Mouse (Mus musculus) liver, adult 2 months (tissue): ENCODE results near the gene Tuba3b. TPM values are rescaled to one million over a fixed set of nuclear protein-coding genes. Genes with fewer than 3 reads are reported as not detected.

Experiments used
- DNase-seq: peaks from one replicate; pipeline ENCODE4 v3.0.0-alpha.2; 2011; ENCODE audit warnings: low read depth, low spot score; ENCODE audit errors: extremely low read depth
- H3K27ac ChIP-seq: fragments of 200-500 bp; replicated peaks from 2 replicates; pipeline ENCODE4 v1.5.1; 2012; ENCODE audit warnings: low read depth, mild to moderate bottlenecking, control low read depth, inconsistent platforms, low read length; ENCODE audit not compliant: insufficient read depth
- H3K27me3 ChIP-seq: fragments of 200-500 bp; 2 replicates; pipeline ENCODE4 v1.6.1; 2012; ENCODE audit warnings: mild to moderate bottlenecking, moderate library complexity, low read length, inconsistent platforms; ENCODE audit not compliant: control insufficient read depth, insufficient read depth
- H3K36me3 ChIP-seq: fragments of 200-500 bp; 2 replicates; pipeline ENCODE4 v1.6.1; 2012; ENCODE audit warnings: low read length, inconsistent platforms; ENCODE audit not compliant: control insufficient read depth, insufficient read depth
- H3K4me1 ChIP-seq: fragments of 200-500 bp; 2 replicates; pipeline ENCODE4 v1.6.1; 2011; ENCODE audit warnings: low read length; ENCODE audit not compliant: control insufficient read depth, insufficient read depth
- H3K4me3 ChIP-seq: fragments of 200-500 bp; 2 replicates; pipeline ENCODE4 v1.5.1; 2011; ENCODE audit warnings: low read depth, mild to moderate bottlenecking, control low read depth, low read length, moderate library complexity; ENCODE audit not compliant: insufficient read depth
- H3K79me2 ChIP-seq: fragments of 200-500 bp; 2 replicates; pipeline ENCODE4 v1.6.1; 2012; ENCODE audit warnings: inconsistent platforms, mild to moderate bottlenecking, low read length, moderate library complexity; ENCODE audit not compliant: control insufficient read depth, insufficient read depth
- H3K9ac ChIP-seq: fragments of 200-500 bp; 2 replicates; pipeline ENCODE4 v1.6.1; 2012; ENCODE audit warnings: low read depth, mild to moderate bottlenecking, control low read depth, inconsistent platforms, low read length
- CTCF ChIP-seq: fragments of 200-500 bp; IDR thresholded peaks from 2 replicates; pipeline ENCODE4 v1.5.1; 2011; ENCODE audit warnings: low read depth, low read length, control low read depth
- POLR2A ChIP-seq: fragments of 200-500 bp; IDR thresholded peaks from 2 replicates; pipeline ENCODE4 v1.6.1; 2011; ENCODE audit warnings: low read length, control low read depth; ENCODE audit not compliant: insufficient read depth; ENCODE audit errors: extremely low read depth
- WGBS: fragments of 180-500 bp; shearing (Covaris S2); methylation state at CpG from one replicate; pipeline ENCODE4 v1.1.7; 2018; 5-methylcytosine and 5-hydroxymethylcytosine counted together
- polyA plus RNA-seq: library from polyadenylated mRNA; depleted of rRNA; stranded (reverse); fragments of >200 nt; gene quantifications from 2 replicates; pipeline ENCODE4 v1.2.3, GENCODE M21; 2012; rRNA removed
- total RNA-seq: library from RNA; depleted of rRNA; stranded (reverse); fragments of >200 nt; gene quantifications from 2 replicates; pipeline ENCODE4 v1.2.3, GENCODE M21; 2014; rRNA removed

The Tuba3b gene
- total RNA-seq: not detected in 2 replicates
- polyA plus RNA-seq: not detected in 2 replicates

DNA sequence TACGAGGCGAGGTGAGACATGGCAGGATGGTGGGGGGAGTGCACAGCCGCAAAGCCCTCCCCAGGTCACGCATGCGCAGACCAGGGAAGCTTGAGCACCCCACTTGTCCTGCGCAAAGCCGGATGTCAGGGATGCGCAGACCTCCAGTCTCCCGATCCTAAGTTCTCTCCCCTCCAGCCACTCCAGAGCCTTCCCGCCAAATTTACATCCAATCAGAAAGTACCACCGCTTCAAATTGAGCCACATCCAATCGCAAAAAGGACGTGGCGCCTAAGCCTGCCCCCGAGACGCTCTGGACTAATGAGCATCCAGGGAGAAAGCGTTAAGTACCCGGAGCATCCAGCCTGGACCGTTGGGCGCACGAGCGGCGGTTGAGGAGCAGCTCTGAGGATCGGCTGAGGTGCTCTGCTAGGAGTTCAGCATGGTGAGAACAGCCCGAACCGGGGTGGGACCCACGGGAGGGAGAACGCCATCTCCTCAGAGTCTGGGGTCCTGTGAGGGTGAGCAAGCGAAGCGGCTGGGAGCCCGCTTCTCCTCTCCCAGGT is at the start of gene Tuba3b:
Tuba3b (plus strand) TSS at position 92 of the 545 bp plus-strand sequence.
- no peak within 1 kb of the TSS for H3K9ac ChIP-seq
- WGBS: 97% methylated on average over 31 of the region's 31 CpGs
- no peak for TF ChIP-seq CTCF
- no peak for TF ChIP-seq POLR2A
- no peak within 1 kb of the TSS for H3K27ac ChIP-seq
- no peaks in the 10 kb centered on the region for H3K36me3 ChIP-seq
- DNase-seq: no peak
- no peaks in the 10 kb centered on the region for H3K27me3 ChIP-seq
- H3K4me3 ChIP-seq: no peak within 1 kb of the TSS
- no peaks in the 10 kb centered on the region; the same call in 1 of the 2 replicates for H3K4me1 ChIP-seq
- H3K79me2 ChIP-seq: no peaks in the 10 kb centered on the region

DNA sequence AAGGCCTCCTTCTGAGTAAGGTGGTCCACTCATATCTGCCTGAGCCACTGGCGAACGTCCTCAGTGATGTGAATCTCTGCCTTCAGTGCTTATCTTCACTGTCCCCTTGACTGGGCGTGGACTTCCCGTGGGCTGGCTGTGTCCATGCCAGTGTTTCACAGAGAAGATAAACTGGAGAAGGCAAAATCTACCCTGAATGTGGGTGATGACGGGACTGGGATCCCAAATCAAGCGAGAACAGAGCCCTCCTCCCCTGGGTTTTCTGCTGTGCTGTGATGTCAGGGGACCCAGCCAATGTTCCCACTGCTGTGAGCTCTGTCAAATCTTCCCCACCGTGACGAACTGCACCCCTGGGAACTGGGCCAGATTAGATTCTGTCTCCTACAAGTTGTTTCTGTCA is 48.3 kb upstream of the Tuba3b start:
- Histone ChIP-seq H3K27me3 (no peaks in the 10 kb centered on the region), H3K27ac (no peak overlapping the region), H3K4me3 (no peak overlapping the region), H3K9ac (no peak overlapping the region), H3K79me2 (no peaks in the 10 kb centered on the region), H3K4me1 (no peaks in the 10 kb centered on the region), H3K36me3 (no peaks in the 10 kb centered on the region)
- 78% methylated on average over 8 of the region's 8 CpGs for WGBS
- TF ChIP-seq POLR2A (no peak), CTCF (no peak)
- DNase-seq: no peak

DNA sequence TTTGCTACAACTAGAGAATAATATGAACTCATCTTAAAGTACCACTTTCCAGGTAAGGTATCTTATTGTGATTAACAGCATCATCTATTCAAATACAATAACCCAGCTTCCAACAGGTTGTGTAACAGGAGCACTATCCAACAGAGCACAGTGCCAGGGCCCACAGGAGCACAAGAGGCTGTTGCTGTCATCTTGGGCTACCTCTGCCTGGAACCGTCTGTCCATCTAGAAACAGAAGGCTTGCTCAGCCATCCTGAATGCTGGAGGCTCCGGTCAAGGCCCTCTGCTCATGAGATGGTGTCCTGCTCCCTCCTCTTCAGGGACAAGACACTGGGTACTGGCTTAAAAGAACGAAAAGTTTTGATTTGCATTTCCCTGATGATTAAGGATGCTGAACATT is 47.7 kb upstream of the Tuba3b start:
- Histone ChIP-seq H3K36me3 (no peaks in the 10 kb centered on the region), H3K4me1 (no peaks in the 10 kb centered on the region), H3K4me3 (no peak overlapping the region), H3K27me3 (no peaks in the 10 kb centered on the region), H3K9ac (no peak overlapping the region), H3K79me2 (no peaks in the 10 kb centered on the region), H3K27ac (no peak overlapping the region)
- TF ChIP-seq CTCF (no peak), POLR2A (no peak)
- DNase-seq: no peak
- 96% methylated on average over 3 of the region's 3 CpGs for WGBS

DNA sequence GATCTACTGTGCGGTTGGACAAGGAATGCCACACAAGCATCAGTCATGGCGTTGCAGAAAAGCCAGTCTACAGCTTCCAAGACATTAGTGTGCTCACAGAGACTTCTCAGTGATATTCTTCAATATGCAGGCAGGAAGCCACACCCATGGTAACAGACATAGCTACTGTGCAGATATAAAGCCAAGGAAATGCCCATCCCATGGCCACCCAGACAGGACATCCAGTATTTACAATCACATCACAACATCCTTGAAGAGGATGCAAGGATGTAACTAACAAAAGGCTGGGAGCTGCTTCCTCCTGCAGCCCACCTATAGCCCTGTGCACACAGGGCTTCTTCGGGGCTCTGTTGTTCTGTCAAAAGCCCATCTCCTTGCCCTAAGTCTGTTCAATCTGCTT is 46.9 kb upstream of the Tuba3b start:
- no peaks in the 10 kb centered on the region for H3K27me3 ChIP-seq
- H3K27ac ChIP-seq: no peak overlapping the region
- H3K36me3 ChIP-seq: no peaks in the 10 kb centered on the region
- no peak overlapping the region for H3K9ac ChIP-seq
- WGBS: 89% methylated on average over 3 of the region's 3 CpGs
- H3K4me3 ChIP-seq: no peak overlapping the region
- no peaks in the 10 kb centered on the region for H3K4me1 ChIP-seq
- no peak for TF ChIP-seq POLR2A
- DNase-seq: no peak
- H3K79me2 ChIP-seq: no peaks in the 10 kb centered on the region

DNA sequence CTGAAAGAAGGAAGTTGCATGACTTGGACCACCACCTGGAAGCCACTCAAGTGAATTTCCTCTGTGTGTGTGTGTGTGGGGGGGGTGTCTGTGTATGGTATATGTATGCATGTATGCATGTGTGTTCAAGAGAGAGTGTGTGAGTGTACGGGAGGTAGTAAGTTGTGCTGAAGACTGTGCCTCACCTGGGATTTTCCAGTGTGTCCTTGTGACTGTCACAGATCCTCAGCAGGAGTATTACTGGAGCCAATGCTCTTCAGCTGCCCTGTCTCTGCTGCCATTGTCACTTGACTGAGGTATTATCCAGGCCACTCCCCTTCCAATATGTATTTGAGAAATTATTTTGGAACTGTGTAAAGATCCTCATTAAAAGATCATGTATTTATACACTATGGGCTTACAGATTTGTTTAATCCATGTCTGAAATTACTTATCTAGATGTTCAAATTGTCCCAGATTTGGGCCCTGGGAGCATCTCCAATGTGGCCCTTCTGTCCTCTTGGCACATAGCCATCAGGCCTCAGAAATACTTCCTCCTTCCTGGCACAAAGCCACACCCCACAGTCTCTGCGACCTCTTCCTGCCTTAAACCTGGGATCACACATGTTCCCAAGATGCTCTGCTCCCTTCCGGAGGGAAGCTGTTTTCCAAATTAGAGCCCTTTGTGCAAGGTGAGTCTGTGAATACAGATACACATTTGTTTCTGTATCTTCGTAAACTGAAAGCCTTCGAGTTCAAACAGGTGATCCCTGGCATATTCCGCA is 42.1 kb upstream of the Tuba3b start:
- no peak for DNase-seq
- Histone ChIP-seq H3K4me3 (no peak overlapping the region), H3K36me3 (no peaks in the 10 kb centered on the region), H3K27me3 (no peaks in the 10 kb centered on the region), H3K27ac (no peak overlapping the region), H3K9ac (no peak overlapping the region), H3K79me2 (no peaks in the 10 kb centered on the region), H3K4me1 (no peaks in the 10 kb centered on the region)
- WGBS: 84% methylated on average over 6 of the region's 6 CpGs
- TF ChIP-seq POLR2A (no peak), CTCF (no peak)

DNA sequence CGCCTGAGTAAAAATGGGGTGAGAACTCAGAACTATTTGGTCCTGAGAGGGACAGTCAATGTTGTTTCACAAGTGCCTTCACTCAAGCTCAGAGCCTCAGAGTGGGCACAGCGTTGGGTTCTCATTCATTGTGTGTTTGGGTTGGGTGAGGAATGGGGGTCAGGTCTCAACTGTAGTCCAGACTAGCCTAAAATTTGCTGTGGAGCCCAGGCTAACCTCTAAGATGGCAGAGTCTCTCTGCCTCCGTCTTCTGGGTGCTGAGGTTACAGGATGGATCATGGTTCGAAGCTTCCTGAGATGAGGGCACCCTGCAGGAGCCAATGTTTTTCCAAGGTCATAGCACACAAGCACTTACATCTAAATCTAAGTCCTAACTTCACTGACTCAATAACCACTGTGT is 38.8 kb upstream of the Tuba3b start:
- 98% methylated on average over 4 of the region's 4 CpGs for WGBS

More for the DNA sequence above, 38.8 kb upstream of the Tuba3b start:
- TF ChIP-seq POLR2A (no peak), CTCF (no peak)
- H3K36me3 ChIP-seq: no peaks in the 10 kb centered on the region
- no peaks in the 10 kb centered on the region for H3K27me3 ChIP-seq
- no peaks in the 10 kb centered on the region for H3K79me2 ChIP-seq
- no peak overlapping the region for H3K4me3 ChIP-seq
- DNase-seq: no peak
- no peak overlapping the region for H3K27ac ChIP-seq
- no peaks in the 10 kb centered on the region for H3K4me1 ChIP-seq
- H3K9ac ChIP-seq: no peak overlapping the region
